Mouse (Mus musculus) neutrophil, adult 5-6 weeks (primary cell): ENCODE results near the gene Dhodh. TPM values are rescaled to one million over a fixed set of nuclear protein-coding genes. Genes with fewer than 3 reads are reported as not detected.
A peak's percentile ranks its signal among the peaks of the same experiment; 100 is the strongest.

ENCODE experiments used
- ATAC-seq: fragments of 151-379, 151-347 bp; 2 replicates; pipeline ENCODE4 v1.8.0; 2017; ENCODE audit warnings: mild to moderate bottlenecking, moderate TSS enrichment; ENCODE audit not compliant: insufficient number of reproducible peaks, poor library complexity, low FRiP score, severe bottlenecking; ENCODE audit errors: extremely low read depth
- total RNA-seq: library from RNA; stranded (forward); fragments of 200-1000 nt; gene quantifications from 2 replicates; pipeline ENCODE4 v1.2.3, GENCODE M21; 2017

Gene Dhodh
- total RNA-seq = 15.5 and 24.2 TPM in 2 replicates

DNA sequence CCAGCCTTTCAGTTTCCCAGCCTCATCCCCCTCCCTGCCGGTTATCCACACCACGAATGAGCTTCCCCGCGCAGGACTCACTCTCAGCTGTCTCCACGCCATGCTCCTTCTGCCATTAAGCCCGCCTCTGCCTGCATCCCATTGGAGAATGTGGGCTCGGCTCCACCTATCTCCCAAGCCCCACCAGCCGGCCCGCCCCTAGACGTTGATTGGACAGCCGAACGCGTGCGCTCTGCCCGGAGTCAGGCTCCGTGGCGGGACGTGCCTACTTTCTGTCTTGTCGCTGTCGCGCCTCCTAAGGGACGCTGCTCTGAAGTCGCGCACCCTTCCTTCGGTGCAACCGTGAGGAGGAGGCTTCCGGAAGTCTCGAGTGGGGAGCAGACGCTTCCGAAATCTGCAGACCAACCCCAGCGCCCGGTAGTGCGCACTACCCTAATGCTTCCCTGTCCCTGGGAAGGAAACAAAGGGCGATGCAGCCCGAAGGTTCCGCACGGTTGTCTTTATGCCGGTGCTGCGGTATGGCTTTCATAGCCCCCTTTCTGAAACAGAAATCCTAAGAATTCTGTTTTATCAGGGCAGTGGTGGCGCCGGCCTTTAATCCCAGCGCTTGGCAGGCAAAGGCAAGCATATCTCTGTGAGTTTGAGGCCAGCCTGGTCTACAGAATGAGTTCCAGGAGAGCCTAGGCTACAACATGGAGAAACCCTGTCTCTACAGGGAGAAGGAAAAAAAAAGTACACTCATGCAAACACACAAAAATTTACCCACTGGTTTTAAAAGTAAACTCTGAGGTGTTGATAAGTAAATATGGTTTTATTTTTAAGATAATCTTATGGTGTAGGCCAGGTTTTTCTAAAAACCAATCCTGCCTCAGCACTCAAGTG, at the start of gene Dhodh:
Dhodh (minus strand) TSS at position 403 of the 882 bp plus-strand sequence.
- peak; percentile 92 for ATAC-seq

GRCm38 (mm10) chr8:109656860-109657259, 48.4 kb upstream of the Dhodh start:
- no peak for ATAC-seq

- no peak for ATAC-seq
These were observed 42.3 kb upstream of the Dhodh start for GRCm38 (mm10) chr8:109650801-109651200.

DNA sequence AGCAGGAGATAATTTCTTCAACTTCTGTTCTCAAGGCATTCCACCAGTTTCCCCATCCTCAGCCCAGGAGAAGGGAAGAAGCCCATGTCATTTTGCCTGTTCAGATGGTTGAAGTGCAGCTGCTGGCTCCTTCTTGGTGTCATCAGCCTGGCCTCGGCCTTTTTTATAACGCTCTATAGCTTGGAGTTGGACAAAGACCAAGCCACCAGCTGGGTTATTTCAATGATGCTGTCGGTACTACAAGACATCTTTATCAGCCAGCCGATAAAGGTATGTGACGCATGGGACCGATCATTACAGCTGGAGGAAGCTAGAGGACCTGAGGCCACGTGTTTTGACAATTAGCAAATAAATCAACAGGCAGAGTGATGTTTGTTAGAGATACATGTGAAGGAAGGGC, 40.0 kb upstream of the Dhodh start:
- ATAC-seq = no peak

- no peak for ATAC-seq
These were observed 38.9 kb upstream of the Dhodh start for GRCm38 (mm10) chr8:109647331-109647730.

DNA sequence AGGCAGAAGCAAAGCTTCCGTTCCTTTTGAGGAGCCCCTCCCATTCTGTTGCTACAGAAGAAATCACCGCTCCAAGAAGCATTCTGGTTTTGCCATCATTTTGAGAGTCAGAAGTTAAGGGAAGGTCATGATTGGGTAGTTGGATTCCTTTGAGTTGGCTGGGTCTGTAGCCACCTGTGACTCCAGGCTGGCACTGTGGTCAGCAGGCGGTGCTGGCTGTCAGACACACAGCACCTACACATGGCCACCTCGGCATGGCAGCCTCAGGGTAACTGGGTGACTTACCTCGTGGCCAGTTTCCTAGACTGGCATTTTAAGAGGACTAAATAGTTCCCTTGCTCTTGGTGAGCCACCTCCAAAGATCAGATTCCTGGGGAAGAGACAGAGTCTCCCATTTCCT, 32.8 kb upstream of the Dhodh start:
- ATAC-seq = no peak

- no peak for ATAC-seq
These were observed 31.9 kb upstream of the Dhodh start for GRCm38 (mm10) chr8:109640410-109640809.

- ATAC-seq = no peak
These were observed 30.4 kb upstream of the Dhodh start for GRCm38 (mm10) chr8:109638851-109639250.

DNA sequence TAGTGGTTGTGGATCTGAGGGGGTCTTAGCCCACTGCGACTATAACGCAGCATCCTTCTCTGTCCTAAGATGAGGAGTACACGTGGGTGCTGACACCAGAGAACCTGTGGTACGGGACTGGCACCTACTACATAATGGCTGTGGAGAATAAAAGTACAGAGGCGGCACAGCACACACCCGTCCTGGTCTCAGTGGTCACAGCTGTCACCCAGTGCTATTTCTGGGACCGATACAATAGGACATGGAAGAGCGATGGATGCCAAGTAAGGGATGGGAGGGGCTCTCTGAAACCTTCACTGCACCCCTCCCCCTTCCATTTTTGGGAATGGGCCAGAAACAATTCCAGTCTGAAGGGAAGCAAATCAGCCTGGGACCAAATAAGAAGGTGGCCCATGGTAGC, 26.7 kb upstream of the Dhodh start:
- no peak for ATAC-seq

DNA sequence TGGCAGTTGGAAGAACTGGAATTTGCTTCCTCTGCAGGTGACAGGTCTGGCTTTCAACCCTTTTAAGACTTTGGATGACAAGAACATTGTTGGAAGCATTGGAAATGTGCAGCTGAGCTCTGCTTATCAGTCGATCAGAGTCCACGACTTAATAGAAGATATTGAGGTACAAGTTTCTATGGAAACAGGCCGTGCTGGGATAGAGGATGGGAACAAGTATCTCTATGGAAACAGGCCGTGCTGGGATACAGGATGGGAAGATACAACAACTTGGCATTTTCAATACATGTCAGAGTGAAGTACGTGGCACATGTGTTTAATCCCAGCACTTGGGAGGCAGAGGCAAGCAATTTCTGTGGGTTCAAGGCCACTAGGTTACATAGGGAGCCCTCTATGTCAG, 24.0 kb upstream of the Dhodh start:
- ATAC-seq = no peak

DNA sequence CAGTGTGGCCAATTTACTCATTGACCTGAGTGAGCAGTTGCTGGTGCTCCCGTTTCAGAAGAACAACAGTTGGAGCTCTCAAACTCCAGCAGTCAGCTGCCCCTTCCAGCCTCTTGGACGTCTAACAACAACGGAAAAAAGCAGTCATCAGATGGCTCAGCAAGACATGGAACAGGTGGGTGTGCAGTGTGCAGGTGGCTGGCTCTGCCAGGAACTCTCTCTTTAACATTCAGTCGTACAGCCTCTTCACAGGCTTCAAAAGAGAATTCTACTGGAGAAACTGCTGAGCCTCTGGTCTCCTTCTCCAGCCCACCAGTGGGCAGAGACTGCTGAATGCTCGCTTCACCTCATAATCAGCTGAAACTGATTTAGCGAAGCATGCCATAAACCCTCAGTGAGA, 20.2 kb upstream of the Dhodh start:
- no peak for ATAC-seq

GRCm38 (mm10) chr8:109615569-109615968, 7.1 kb upstream of the Dhodh start:
- ATAC-seq = no peak

GRCm38 (mm10) chr8:109614243-109615210, 6.1 kb upstream of the Dhodh start, which contains the start of gene Pkd1l3:
Gene Pkd1l3, plus strand, starts transcription at chr8:109614517.
- ATAC-seq = 0 out of 2 replicates have a peak, but pooled peaks have one; percentile 30

DNA sequence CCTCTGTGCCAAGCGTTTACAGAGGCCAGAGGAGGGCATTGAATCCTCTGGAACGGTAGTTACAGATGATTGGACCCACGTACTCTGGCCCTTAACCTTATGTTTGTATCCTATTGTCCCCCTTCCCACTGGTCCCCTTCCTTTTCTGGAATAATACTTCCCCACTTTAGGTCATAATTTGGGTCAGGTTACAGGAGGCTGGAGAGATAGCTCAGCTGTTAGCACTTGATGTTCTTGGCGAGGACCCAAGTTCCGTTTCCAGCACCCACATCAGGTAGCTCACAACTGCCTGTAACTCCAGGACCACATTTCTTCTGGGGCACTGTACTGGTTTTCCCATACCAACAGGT, 655 bp upstream of the Dhodh start:
- ATAC-seq = no peak

DNA sequence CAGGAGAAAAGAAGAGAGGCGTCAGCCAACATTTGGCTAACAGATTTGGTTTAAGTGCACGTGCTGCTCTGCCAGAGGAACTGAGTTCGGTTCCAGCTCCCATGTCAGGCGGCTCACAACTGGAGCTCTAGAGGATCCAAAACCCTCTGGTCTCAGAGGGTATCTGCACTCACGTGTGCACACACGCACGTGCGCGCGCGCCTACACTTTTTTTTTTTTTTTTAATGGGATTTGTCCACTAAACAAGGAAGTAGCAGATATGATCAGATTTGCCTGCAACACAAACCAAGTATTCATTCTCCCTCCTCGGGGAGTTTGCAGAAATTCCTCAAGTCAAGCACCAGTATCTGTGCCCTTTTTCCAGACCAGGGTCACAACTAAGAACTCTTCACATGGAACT, 823 bp downstream of the Dhodh start:
- no peak for ATAC-seq

DNA sequence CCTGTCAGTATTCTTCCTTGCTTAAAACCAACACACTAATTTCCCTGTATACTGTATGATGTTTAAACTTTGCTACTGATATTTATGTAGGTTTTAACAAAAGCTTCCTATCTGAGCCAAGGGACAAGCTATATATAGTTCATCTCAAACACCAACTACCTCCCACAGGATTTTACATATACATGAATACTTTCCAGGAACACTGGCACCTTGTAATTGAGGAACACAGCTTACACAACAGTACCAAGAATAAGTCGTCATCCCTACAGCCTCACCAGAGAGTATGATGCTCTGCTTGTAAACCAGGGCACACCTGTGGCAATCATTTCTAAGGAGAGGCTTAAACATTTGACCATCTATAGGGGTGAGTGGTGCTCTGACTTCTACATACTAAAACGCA, 1.7 kb downstream of the Dhodh start:
- no peak for ATAC-seq

GRCm38 (mm10) chr8:109595854-109596253, 12.6 kb downstream of the Dhodh start:
- ATAC-seq = peak; percentile 74

- peak; percentile 28; the same call in 1 of the 2 replicates for ATAC-seq
These were observed 15.2 kb downstream of the Dhodh start for GRCm38 (mm10) chr8:109593117-109593788.

- no peak for ATAC-seq
These were observed 16.3 kb downstream of the Dhodh start for GRCm38 (mm10) chr8:109592164-109592563.
